Mouse (Mus musculus) olfactory bulb, adult 2 months (tissue): Measurements from ENCODE around the gene Rpl6. TPM values are rescaled to one million over a fixed set of nuclear protein-coding genes. Genes with fewer than 3 reads are reported as not detected.

Source experiments
- H3K27ac ChIP-seq: fragments of 200-500 bp; 2 replicates; pipeline ENCODE4 v1.5.1; 2012; ENCODE audit warnings: low read depth, low read length; ENCODE audit not compliant: insufficient read depth
- H3K4me1 ChIP-seq: fragments of 200-500 bp; 2 replicates; pipeline ENCODE4 v1.6.1; 2012; ENCODE audit warnings: low read length; ENCODE audit not compliant: control insufficient read depth, insufficient read depth
- H3K4me3 ChIP-seq: fragments of 200-500 bp; 2 replicates; pipeline ENCODE4 v1.5.1; 2012; ENCODE audit warnings: mild to moderate bottlenecking, low read depth, low read length, moderate library complexity; ENCODE audit not compliant: insufficient read depth
- CTCF ChIP-seq: fragments of 200-500 bp; IDR thresholded peaks from 2 replicates; pipeline ENCODE4 v1.5.1; 2012; ENCODE audit warnings: low read depth, mild to moderate bottlenecking, low read length, moderate library complexity; ENCODE audit not compliant: insufficient read depth
- POLR2A ChIP-seq: fragments of 200-500 bp; IDR thresholded peaks from 2 replicates; pipeline ENCODE4 v1.6.1; 2012; ENCODE audit warnings: mild to moderate bottlenecking, low read depth, low read length, moderate library complexity; ENCODE audit not compliant: insufficient read depth
- WGBS: fragments of 180-500 bp; shearing (Covaris S2); methylation state at CpG from one replicate; pipeline ENCODE4 v1.1.7; 2018; 5-methylcytosine and 5-hydroxymethylcytosine counted together
- polyA plus RNA-seq: library from polyadenylated mRNA; stranded (reverse); fragments of >200 nt; gene quantifications from 2 replicates; pipeline ENCODE4 v1.2.4, GENCODE M21; 2012; ENCODE audit warnings: low replicate concordance; ENCODE audit not compliant: missing spikeins, insufficient read depth, insufficient read length

The Rpl6 gene
- polyA plus RNA-seq, 1 experiment: not detected

- 94% methylated on average over 2 of the region's 2 CpGs for WGBS
- H3K27ac ChIP-seq: no peak overlapping the region
- H3K4me3 ChIP-seq: no peak overlapping the region
- TF ChIP-seq CTCF: no peak
- TF ChIP-seq POLR2A: no peak
- peaks cover 5% of the 10 kb centered on the region; the same call in 1 of the 2 replicates for H3K4me1 ChIP-seq
Observed at GRCm38 (mm10) chr5:121229182-121229581, 24.9 kb downstream of the Rpl6 start.

- no peak for TF ChIP-seq CTCF
- TF ChIP-seq POLR2A: no peak
- Histone ChIP-seq H3K4me1 (peaks cover 5% of the 10 kb centered on the region; the same call in 1 of the 2 replicates), H3K27ac (no peak overlapping the region), H3K4me3 (no peak overlapping the region)
- 91% methylated on average over 9 of the region's 9 CpGs for WGBS
Observed at GRCm38 (mm10) chr5:121230811-121231210, 26.5 kb downstream of the Rpl6 start.

- H3K27ac ChIP-seq: no peak overlapping the region
- TF ChIP-seq POLR2A: no peak
- no peak for TF ChIP-seq CTCF
- H3K4me3 ChIP-seq: no peak overlapping the region
- WGBS: 100% methylated on average over 1 of the region's 1 CpGs
- H3K4me1 ChIP-seq: 0 out of 2 replicates have a peak, but pooled peaks cover 2% of the 10 kb centered on the region
Observed at GRCm38 (mm10) chr5:121232789-121233188, 28.5 kb downstream of the Rpl6 start.

- TF ChIP-seq POLR2A (no peak), CTCF (no peak)
- 85% methylated on average over 2 of the region's 2 CpGs for WGBS
- Histone ChIP-seq H3K27ac (no peak overlapping the region), H3K4me1 (0 out of 2 replicates have a peak, but pooled peaks cover 2% of the 10 kb centered on the region), H3K4me3 (no peak overlapping the region)
Observed at GRCm38 (mm10) chr5:121233726-121234125, 29.4 kb downstream of the Rpl6 start.

- WGBS: 43% methylated on average over 5 of the region's 5 CpGs
- Histone ChIP-seq H3K4me3 (no peak overlapping the region), H3K4me1 (no peaks in the 10 kb centered on the region), H3K27ac (no peak overlapping the region)
- TF ChIP-seq CTCF: no peak
- TF ChIP-seq POLR2A: no peak
Observed at GRCm38 (mm10) chr5:121236171-121236570, 31.9 kb downstream of the Rpl6 start.

GRCm38 (mm10) chr5:121238208-121238607, 33.9 kb downstream of the Rpl6 start:
- TF ChIP-seq POLR2A (no peak), CTCF (no peak)
- H3K27ac ChIP-seq: no peak overlapping the region
- 73% methylated on average over 2 of the region's 2 CpGs for WGBS
- H3K4me3 ChIP-seq: no peak overlapping the region
- no peaks in the 10 kb centered on the region for H3K4me1 ChIP-seq

- WGBS: 80% methylated on average over 5 of the region's 5 CpGs
- H3K27ac ChIP-seq: no peak overlapping the region
- H3K4me1 ChIP-seq: no peaks in the 10 kb centered on the region
- TF ChIP-seq CTCF: no peak
- TF ChIP-seq POLR2A: no peak
- no peak overlapping the region for H3K4me3 ChIP-seq
Observed at GRCm38 (mm10) chr5:121239846-121240245, 35.6 kb downstream of the Rpl6 start.

- no peak overlapping the region for H3K4me3 ChIP-seq
- H3K4me1 ChIP-seq: peaks cover 3% of the 10 kb centered on the region
- no peak for TF ChIP-seq POLR2A
- no peak for TF ChIP-seq CTCF
- no peak overlapping the region for H3K27ac ChIP-seq
Observed at GRCm38 (mm10) chr5:121241182-121241581, 36.9 kb downstream of the Rpl6 start.

- Histone ChIP-seq H3K4me1 (peaks cover 3% of the 10 kb centered on the region), H3K27ac (no peak overlapping the region), H3K4me3 (no peak overlapping the region)
- whole genome bisulfite sequencing: 43% methylated on average over 1 of the region's 1 CpGs
- TF ChIP-seq CTCF: no peak
- no peak for TF ChIP-seq POLR2A
Observed at GRCm38 (mm10) chr5:121242261-121242660, 38.0 kb downstream of the Rpl6 start.

- 91% methylated on average over 1 of the region's 1 CpGs for WGBS
- Histone ChIP-seq H3K4me1 (peaks cover 3% of the 10 kb centered on the region), H3K4me3 (no peak overlapping the region), H3K27ac (no peak overlapping the region)
- TF ChIP-seq POLR2A (no peak), CTCF (no peak)
Observed at GRCm38 (mm10) chr5:121242701-121243100, 38.4 kb downstream of the Rpl6 start.
